Mouse (Mus musculus) kidney, adult 8-10 months (tissue): ENCODE measurements around the gene Dkk3.

Experiments used
- DNase-seq, 2 experiments: peaks; one replicate each; pipeline ENCODE4 v3.0.0; 2022

The Dkk3 gene

GRCm38 (mm10) chr7:112158942-112159341 lies at the start of gene Dkk3:
Gene Dkk3, minus strand, starts transcription at chr7:112159057.
- peak in 1 of 2 experiments; percentile 4 for DNase-seq

DNA sequence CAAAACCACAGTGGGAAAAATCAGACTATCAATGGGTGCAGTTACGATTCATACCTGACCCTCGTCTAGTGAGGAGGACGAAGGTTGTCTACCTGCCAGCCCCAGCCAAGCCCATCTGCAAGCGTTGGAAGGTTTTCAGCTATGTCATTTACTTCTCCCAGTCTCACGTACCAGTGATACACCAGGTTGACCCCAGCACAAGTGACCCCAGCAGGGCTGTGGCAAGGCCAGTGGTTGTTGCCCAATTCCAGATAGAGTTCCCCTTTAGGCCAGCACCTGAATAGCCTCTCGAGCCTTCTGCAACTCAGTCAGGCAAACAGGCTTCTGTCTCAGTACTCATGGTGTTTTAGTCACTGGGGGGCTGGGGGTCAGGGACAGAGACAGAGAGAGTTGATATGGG lies 48.9 kb upstream of the Dkk3 start:
- DNase-seq: no peak

- DNase-seq: no peak
Observed at GRCm38 (mm10) chr7:112205513-112205912, 46.7 kb upstream of the Dkk3 start.

DNA sequence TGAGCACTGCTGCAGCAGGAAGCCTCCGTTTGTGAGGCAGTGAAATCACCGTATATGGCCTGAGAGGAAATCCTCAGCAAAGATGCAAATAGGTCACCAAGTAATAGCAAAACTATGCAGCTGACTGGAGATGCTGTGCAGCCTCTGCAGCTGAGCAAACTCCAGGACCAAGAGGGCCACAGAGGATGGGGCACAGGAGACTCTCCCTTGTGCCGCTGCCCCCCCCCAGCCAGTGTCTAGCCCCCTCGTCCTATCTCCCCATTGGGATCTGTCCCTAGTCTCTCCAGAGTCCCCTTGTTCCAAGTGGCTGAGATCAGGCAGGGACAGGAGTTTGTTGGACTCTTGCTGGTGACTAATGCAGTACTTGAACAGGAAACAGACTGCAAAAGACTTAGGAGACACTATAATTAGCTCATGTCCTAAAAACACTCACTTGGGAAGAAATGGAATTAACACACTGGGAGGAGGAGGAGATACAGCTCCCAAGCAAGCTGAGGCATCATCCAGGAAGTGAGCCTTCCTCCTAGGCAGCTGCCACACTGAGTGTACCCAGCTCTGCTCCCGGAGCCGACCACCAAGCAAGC lies 45.6 kb upstream of the Dkk3 start:
- no peak for DNase-seq

DNA sequence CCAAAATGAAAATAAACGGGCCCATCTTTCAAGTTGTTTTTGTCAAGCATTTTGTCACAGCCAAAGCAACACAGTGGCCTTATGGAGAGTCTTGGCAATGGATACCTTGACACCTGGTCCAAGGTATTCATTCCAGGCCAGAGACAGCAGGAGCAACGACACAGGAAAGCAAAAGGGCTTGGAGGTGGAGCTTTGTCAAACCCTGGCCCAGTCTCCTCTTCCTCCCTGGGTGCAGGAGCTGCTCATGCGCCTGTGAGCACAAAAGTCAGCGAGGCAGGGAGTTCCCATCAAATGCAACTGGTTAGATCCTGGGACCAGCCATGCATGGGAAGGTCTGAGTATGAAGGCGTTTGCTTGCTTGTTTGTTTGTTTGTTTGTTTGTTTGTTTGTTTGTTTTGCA lies 45.1 kb upstream of the Dkk3 start:
- no peak for DNase-seq

DNA sequence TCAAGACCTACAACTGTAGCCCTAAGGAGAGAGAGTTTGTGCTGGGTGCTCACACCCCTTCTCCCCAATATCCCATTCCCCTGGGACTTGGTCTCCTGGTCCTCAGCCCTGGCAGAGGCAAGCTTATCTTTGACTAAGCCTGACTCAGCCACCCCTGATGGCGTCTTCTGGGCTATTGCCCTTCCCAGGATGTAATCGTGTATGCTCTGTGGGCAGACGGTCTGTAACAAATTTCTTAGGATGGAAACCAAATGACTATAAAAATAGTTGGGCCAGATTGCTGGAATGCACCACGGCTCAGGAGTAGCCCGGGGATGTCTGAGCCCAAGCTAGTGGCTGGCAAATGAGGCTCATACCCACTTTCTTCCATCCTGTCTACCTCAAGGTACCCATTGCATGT lies 44.0 kb upstream of the Dkk3 start:
- no peak for DNase-seq

- peak in 1 of 2 experiments; percentile 25 for DNase-seq
Observed at GRCm38 (mm10) chr7:112202194-112202593, 43.3 kb upstream of the Dkk3 start.

GRCm38 (mm10) chr7:112200761-112201160 lies 41.9 kb upstream of the Dkk3 start:
- DNase-seq: no peak

GRCm38 (mm10) chr7:112199343-112199742 lies 40.5 kb upstream of the Dkk3 start:
- no peak for DNase-seq

DNA sequence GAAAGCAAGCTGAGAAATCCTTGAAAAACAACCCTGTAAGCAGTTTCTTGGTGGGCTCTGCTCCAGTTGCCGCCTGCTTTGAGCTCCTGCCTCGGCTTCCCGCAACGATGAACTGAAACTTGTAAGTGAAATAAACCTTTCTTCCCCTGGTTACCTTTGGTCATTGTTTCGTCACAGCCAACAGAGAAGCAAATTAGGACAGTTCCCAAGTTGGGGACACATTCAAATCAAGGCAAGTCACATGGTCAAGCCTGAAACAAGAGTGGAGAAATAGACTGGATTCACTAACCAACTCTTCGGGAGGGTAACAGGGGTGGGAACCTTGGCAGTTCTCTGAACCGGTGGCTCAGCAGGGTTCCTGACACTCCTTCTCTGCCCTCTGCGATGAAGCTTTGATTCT lies 38.6 kb upstream of the Dkk3 start:
- DNase-seq: no peak

- no peak for DNase-seq
Observed at GRCm38 (mm10) chr7:112194286-112194685, 35.4 kb upstream of the Dkk3 start.

DNA sequence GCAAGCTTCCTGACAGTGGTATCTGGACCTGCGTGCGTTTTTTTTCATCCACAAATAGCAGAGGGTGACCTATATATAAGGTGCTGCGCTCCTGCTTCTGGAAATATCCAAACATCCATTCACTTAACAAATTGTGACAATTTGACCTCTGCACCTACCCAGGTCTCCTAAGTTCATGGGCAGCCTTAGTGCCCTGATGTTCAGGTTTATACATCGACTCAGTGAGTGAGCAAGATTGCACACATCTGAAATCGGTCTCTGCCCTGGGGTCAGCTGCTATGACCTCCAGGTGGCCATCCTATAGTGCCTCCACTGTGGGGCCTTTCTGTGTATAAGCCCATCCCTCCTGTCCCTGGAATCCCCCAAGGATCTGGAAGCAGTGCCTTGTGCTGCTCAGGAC lies 33.9 kb upstream of the Dkk3 start:
- DNase-seq: no peak

GRCm38 (mm10) chr7:112192237-112192636 lies 33.4 kb upstream of the Dkk3 start:
- no peak for DNase-seq

- DNase-seq: no peak
Observed at GRCm38 (mm10) chr7:112187536-112188459, 28.9 kb upstream of the Dkk3 start.

DNA sequence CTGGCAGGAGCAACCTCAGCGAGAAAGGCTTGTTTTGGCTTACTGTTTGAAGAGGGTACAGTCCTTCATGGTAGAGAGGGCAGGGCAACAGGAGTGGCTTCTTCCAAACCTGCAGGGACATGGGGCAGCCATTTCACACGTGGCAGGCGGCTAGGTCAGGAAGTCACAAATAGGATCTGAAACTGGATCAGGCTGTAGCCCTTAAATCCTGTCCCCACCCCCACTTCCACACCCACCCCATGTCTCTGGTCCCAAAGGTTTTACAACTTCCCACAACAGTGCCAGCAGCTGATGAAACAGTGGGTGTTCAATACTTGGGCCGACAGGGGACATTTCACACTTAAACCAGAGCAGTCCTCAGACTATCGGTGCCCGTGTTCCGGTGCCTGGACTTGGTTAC lies 28.0 kb upstream of the Dkk3 start:
- no peak for DNase-seq

DNA sequence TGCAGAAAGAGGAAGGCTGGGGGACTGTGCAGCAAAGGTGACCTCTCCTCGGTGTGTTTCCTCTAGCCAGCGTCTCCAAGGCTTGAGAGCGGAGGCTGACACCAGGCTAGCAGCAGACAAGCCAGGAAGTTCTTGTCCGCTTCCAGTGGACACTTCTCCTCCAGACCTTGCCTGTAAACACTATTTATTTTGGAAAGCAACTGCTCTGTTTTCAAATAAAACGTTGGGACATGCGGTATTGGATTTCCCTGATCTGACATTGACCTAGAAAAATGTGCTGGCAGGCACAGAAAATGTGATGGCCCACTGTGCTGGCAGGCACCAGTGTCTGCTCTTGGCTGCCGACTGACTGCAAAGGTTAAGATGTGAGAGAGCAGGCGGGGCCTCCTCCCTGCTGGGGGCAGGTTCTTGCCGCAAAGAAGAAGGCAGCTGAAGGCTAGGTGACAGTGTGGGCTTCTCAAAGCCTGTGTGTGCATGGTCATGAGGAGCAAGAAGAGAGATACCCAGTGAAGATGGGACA lies 26.4 kb upstream of the Dkk3 start:
- peak; percentile 66 to 76 for DNase-seq

DNA sequence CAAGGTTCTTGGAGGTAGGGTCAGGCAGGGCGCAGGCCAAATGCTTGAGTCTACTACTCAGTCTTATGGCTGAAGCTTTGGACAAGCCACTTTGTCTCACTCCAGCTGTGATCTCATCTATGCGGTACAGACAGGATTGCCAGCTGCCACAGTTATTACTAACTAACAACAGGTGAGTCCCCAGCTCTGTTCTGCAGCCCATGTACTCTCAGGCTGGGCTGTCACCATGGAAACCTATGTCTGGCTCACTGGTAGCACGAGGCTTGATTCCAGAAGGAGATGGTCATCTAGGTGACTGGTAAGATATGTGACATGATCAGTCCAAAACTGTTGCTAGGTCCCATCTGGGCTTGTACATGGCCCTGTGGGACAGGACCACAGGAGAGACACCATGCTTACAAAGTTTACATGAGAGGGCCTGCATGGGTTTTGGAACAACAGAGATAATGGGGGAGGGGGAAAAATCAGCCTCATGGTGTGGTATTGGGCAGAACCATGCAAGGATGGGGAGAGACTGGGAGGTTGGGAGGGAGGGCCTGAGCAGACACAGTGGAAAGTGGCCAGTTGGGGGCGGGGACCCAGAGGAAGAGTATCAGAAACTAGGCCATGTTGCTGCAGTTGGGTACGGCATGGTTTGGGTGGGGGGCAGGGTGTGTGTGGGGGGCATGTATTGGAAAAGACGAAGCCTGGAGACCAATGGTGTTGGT lies 25.8 kb upstream of the Dkk3 start:
- DNase-seq: no peak

- DNase-seq: peak; percentile 79 to 90
Observed at GRCm38 (mm10) chr7:112183258-112183841, 24.5 kb upstream of the Dkk3 start.

DNA sequence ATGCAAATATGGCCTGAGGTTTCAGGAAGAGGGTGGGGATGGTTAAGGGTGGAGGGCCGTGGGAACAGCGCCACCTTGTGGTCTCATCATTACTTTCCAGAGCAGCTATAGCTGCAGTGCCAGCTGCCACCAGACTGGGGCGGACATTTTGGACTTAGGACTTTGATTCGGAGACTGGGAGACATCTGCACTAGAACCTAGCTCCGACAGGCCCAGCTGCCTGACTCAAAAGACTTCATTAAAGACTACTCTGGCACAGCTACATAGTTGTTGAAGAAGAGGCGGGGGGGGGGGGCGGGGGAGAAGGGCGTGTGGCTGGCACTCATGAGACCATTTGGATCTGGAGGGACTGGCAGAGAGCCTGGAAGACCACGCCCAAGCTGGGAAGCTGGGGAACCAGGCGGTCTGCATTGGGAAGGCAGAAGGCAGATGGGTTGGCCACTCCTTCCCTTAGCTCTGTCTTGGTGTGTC lies 21.4 kb upstream of the Dkk3 start:
- peak; percentile 78 to 83 for DNase-seq

DNA sequence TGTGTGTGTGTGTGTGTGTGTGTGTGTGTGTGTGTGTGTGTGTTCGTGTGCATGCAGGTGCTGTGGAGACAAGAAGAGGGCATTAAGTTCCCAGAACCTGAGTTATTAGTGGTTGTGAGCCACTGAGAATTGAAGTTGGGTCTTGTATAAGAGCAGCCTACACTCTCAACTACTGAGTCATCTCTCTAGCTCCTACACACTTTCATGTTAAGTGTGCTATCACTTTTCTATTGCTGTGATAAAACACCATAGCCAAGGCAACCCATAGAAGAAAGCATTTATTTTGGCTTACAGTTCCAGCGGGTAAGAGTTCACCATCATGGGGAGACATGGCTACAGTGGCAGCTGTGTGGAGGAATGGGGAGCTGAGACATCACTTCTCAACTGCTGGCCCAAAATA lies 17.8 kb upstream of the Dkk3 start:
- no peak for DNase-seq

- DNase-seq: no peak
Observed at GRCm38 (mm10) chr7:112172669-112173068, 13.8 kb upstream of the Dkk3 start.

GRCm38 (mm10) chr7:112169955-112170692 lies 11.3 kb upstream of the Dkk3 start:
- DNase-seq: no peak
